Mouse (Mus musculus) liver, adult 2 months (tissue): ENCODE data around the gene Arrdc3.

Experiments used
- CTCF ChIP-seq: fragments of 200-500 bp; IDR thresholded peaks from 2 replicates; pipeline ENCODE4 v1.5.1; 2011; ENCODE audit warnings: low read depth, low read length, control low read depth
- POLR2A ChIP-seq: fragments of 200-500 bp; IDR thresholded peaks from 2 replicates; pipeline ENCODE4 v1.6.1; 2011; ENCODE audit warnings: low read length, control low read depth; ENCODE audit not compliant: insufficient read depth; ENCODE audit errors: extremely low read depth

- TF ChIP-seq CTCF (no peak), POLR2A (no peak)
Observed at GRCm38 (mm10) chr13:80875126-80875525, 8.1 kb upstream of the Arrdc3 start.
